Mouse (Mus musculus): Measurements from ENCODE around the gene Prr7. TPM values are rescaled to one million over a fixed set of nuclear protein-coding genes. Genes with fewer than 3 reads are reported as not detected.

Gene Prr7
- polyA plus RNA-seq, 1 experiment from 2014 or later, result 5.5 TPM

GRCm38 (mm10) chr13:55504390-55504789 lies 40.3 kb downstream of the Prr7 start:
- Histone ChIP-seq H3K27me3 (replicated peaks) (no peaks in the 10 kb centered on the region), H3K4me1 (no peaks in the 10 kb centered on the region), H3K9ac (no peak overlapping the region), H3K36me3 (replicated peaks) (peaks cover 43% of the 10 kb centered on the region), H3K9me3 (no peaks in the 10 kb centered on the region), H3K4me3 (no peak overlapping the region), H3K4me2 (no peak overlapping the region), H3K27ac (no peak overlapping the region)
- ATAC-seq (replicated peaks), result no peak
- 86% methylated on average over 5 of the region's 5 CpGs for WGBS

GRCm38 (mm10) chr13:55505810-55506209 lies 41.7 kb downstream of the Prr7 start:
- Histone ChIP-seq H3K4me3 (no peak overlapping the region), H3K36me3 (replicated peaks) (peaks cover 40% of the 10 kb centered on the region), H3K9ac (no peak overlapping the region)

GRCm38 (mm10) chr13:55506697-55507096 lies 42.6 kb downstream of the Prr7 start:
- H3K27ac ChIP-seq, result no peak overlapping the region
- H3K27me3 ChIP-seq (replicated peaks), result no peaks in the 10 kb centered on the region
- H3K36me3 ChIP-seq (replicated peaks), result peaks cover 40% of the 10 kb centered on the region
- ATAC-seq (replicated peaks), result no peak
- no peak overlapping the region for H3K4me2 ChIP-seq
- no peaks in the 10 kb centered on the region for H3K9me3 ChIP-seq
- WGBS, result 93% methylated on average over 10 of the region's 10 CpGs
- H3K9ac ChIP-seq, result no peak overlapping the region
- H3K4me1 ChIP-seq, result peaks cover 16% of the 10 kb centered on the region
- H3K4me3 ChIP-seq, result no peak overlapping the region

More at GRCm38 (mm10) chr13:55505810-55506209, 41.7 kb downstream of the Prr7 start:
- Histone ChIP-seq H3K27me3 (replicated peaks) (no peaks in the 10 kb centered on the region), H3K27ac (no peak overlapping the region), H3K4me2 (no peak overlapping the region), H3K9me3 (no peaks in the 10 kb centered on the region), H3K4me1 (peaks cover 7% of the 10 kb centered on the region)
- no peak for ATAC-seq (replicated peaks)
- WGBS, result 97% methylated on average over 9 of the region's 9 CpGs

- H3K4me3 ChIP-seq, result no peak overlapping the region
- H3K4me2 ChIP-seq, result no peak overlapping the region
- H3K9ac ChIP-seq, result no peak overlapping the region
- H3K27me3 ChIP-seq (replicated peaks), result no peaks in the 10 kb centered on the region
- H3K27ac ChIP-seq, result no peak overlapping the region
- peaks cover 26% of the 10 kb centered on the region for H3K4me1 ChIP-seq
- H3K36me3 ChIP-seq (replicated peaks), result peaks cover 40% of the 10 kb centered on the region
- 64% methylated on average over 11 of the region's 11 CpGs for WGBS
- no peak for ATAC-seq (replicated peaks)
- H3K9me3 ChIP-seq, result no peaks in the 10 kb centered on the region
Measured at GRCm38 (mm10) chr13:55507877-55508276, 43.8 kb downstream of the Prr7 start.

GRCm38 (mm10) chr13:55508531-55508930 lies 44.5 kb downstream of the Prr7 start:
- H3K9me3 ChIP-seq, result no peaks in the 10 kb centered on the region
- H3K4me3 ChIP-seq, result no peak overlapping the region
- peaks cover 26% of the 10 kb centered on the region for H3K4me1 ChIP-seq
- no peak for ATAC-seq (replicated peaks)
- H3K9ac ChIP-seq, result no peak overlapping the region
- H3K27ac ChIP-seq, result no peak overlapping the region
- H3K36me3 ChIP-seq (replicated peaks), result peaks cover 40% of the 10 kb centered on the region
- H3K27me3 ChIP-seq (replicated peaks), result no peaks in the 10 kb centered on the region
- WGBS, result 92% methylated on average over 10 of the region's 10 CpGs
- H3K4me2 ChIP-seq, result no peak overlapping the region

- peaks cover 26% of the 10 kb centered on the region for H3K36me3 ChIP-seq (replicated peaks)
- H3K9me3 ChIP-seq, result no peaks in the 10 kb centered on the region
- 0 out of 2 replicates have a peak overlapping the region, but pooled peaks have one; percentile 0 for H3K27ac ChIP-seq
- no peak overlapping the region for H3K4me3 ChIP-seq
- no peaks in the 10 kb centered on the region for H3K27me3 ChIP-seq (replicated peaks)
- peaks cover 30% of the 10 kb centered on the region for H3K4me1 ChIP-seq
- no peak overlapping the region for H3K4me2 ChIP-seq
- no peak overlapping the region for H3K9ac ChIP-seq
- no peak for ATAC-seq (replicated peaks)
- 31% methylated on average over 3 of the region's 3 CpGs for WGBS
Measured at GRCm38 (mm10) chr13:55510332-55510667, 46.2 kb downstream of the Prr7 start.

GRCm38 (mm10) chr13:55510668-55511491 lies 46.8 kb downstream of the Prr7 start:
- Histone ChIP-seq H3K36me3 (replicated peaks) (peaks cover 21% of the 10 kb centered on the region), H3K9me3 (no peaks in the 10 kb centered on the region), H3K4me2 (peak overlapping the region; percentile 87), H3K4me1 (peaks cover 30% of the 10 kb centered on the region), H3K4me3 (no peak overlapping the region), H3K27me3 (replicated peaks) (no peaks in the 10 kb centered on the region), H3K9ac (peak overlapping the region; percentile 6), H3K27ac (peak overlapping the region; percentile 66)
- peak; percentile 35; the same call in 1 of the 2 replicates for ATAC-seq (replicated peaks)
- 11% methylated on average over 6 of the region's 6 CpGs for WGBS

GRCm38 (mm10) chr13:55511492-55511861 lies 47.4 kb downstream of the Prr7 start:
- Histone ChIP-seq H3K9me3 (no peaks in the 10 kb centered on the region), H3K9ac (peak overlapping the region; percentile 6), H3K4me1 (peaks cover 30% of the 10 kb centered on the region), H3K4me3 (peak overlapping the region; percentile 71; the same call in 1 of the 2 replicates), H3K36me3 (replicated peaks) (peaks cover 16% of the 10 kb centered on the region), H3K27me3 (replicated peaks) (no peaks in the 10 kb centered on the region), H3K4me2 (peak overlapping the region; percentile 87), H3K27ac (peak overlapping the region; percentile 66)
- ATAC-seq (replicated peaks), result no peak
- WGBS, result 31% methylated on average over 5 of the region's 5 CpGs

- peak; percentile 61 for ATAC-seq (replicated peaks)
- WGBS, result 1% methylated on average over 25 of the region's 25 CpGs
Measured at GRCm38 (mm10) chr13:55512379-55513031, 48.4 kb downstream of the Prr7 start.

GRCm38 (mm10) chr13:55513111-55513748 lies 49.2 kb downstream of the Prr7 start, which contains the start of gene Pdlim7:
Gene Pdlim7, minus strand, starts transcription at chr13:55513676.
- H3K27ac ChIP-seq, result peak within 1 kb of the TSS; percentile 82
- under 1% methylated on average over 45 of the region's 55 CpGs for WGBS
- 0 out of 2 replicates have a peak, but pooled peaks cover 6% of the 10 kb centered on the region for H3K36me3 ChIP-seq (replicated peaks)
- H3K9ac ChIP-seq, result peak within 1 kb of the TSS; percentile 80
- H3K9me3 ChIP-seq, result no peaks in the 10 kb centered on the region
- peak within 1 kb of the TSS; percentile 71 for H3K4me3 ChIP-seq
- no peaks in the 10 kb centered on the region for H3K27me3 ChIP-seq (replicated peaks)
- ATAC-seq (replicated peaks), result peak; percentile 79
- peaks cover 30% of the 10 kb centered on the region for H3K4me1 ChIP-seq
- peak within 1 kb of the TSS; percentile 87 for H3K4me2 ChIP-seq

More at GRCm38 (mm10) chr13:55512379-55513031, 48.4 kb downstream of the Prr7 start:
- peaks cover 7% of the 10 kb centered on the region; the same call in 1 of the 2 replicates for H3K36me3 ChIP-seq (replicated peaks)
- peaks cover 30% of the 10 kb centered on the region for H3K4me1 ChIP-seq
- H3K9ac ChIP-seq, result peak overlapping the region; percentile 80
- H3K27me3 ChIP-seq (replicated peaks), result no peaks in the 10 kb centered on the region
- peak overlapping the region; percentile 82 for H3K27ac ChIP-seq
- no peaks in the 10 kb centered on the region for H3K9me3 ChIP-seq
- peak overlapping the region; percentile 87 for H3K4me2 ChIP-seq
- H3K4me3 ChIP-seq, result peak overlapping the region; percentile 71

- H3K4me3 ChIP-seq, result peak overlapping the region; percentile 71
- H3K27me3 ChIP-seq (replicated peaks), result no peaks in the 10 kb centered on the region
- 0 out of 2 replicates have a peak, but pooled peaks cover 6% of the 10 kb centered on the region for H3K36me3 ChIP-seq (replicated peaks)
- H3K27ac ChIP-seq, result no peak overlapping the region; the same call in 1 of the 2 replicates
- H3K9ac ChIP-seq, result 0 out of 2 replicates have a peak overlapping the region, but pooled peaks have one; percentile 80
- ATAC-seq (replicated peaks), result no peak
- peaks cover 30% of the 10 kb centered on the region for H3K4me1 ChIP-seq
- no peaks in the 10 kb centered on the region for H3K9me3 ChIP-seq
- peak overlapping the region; percentile 87 for H3K4me2 ChIP-seq
- 41% methylated on average over 9 of the region's 9 CpGs for WGBS
Measured at GRCm38 (mm10) chr13:55513828-55514227, 49.8 kb downstream of the Prr7 start.

- no peaks in the 10 kb centered on the region for H3K9me3 ChIP-seq
- no peak overlapping the region for H3K9ac ChIP-seq
- 10% methylated on average over 5 of the region's 5 CpGs for WGBS
- H3K4me1 ChIP-seq, result peaks cover 12% of the 10 kb centered on the region
- no peaks in the 10 kb centered on the region for H3K27me3 ChIP-seq (replicated peaks)
- no peaks in the 10 kb centered on the region for H3K36me3 ChIP-seq (replicated peaks)
- no peak overlapping the region for H3K27ac ChIP-seq
- ATAC-seq (replicated peaks), result no peak
- H3K4me3 ChIP-seq, result no peak overlapping the region
- no peak overlapping the region for H3K4me2 ChIP-seq
Measured at GRCm38 (mm10) chr13:55516955-55517354, 52.9 kb downstream of the Prr7 start.

Data from midbrain, embryonic 15.5 days (tissue).